Mouse (Mus musculus) right cerebral cortex, postnatal 14 days (tissue): ENCODE data around the gene Copz1.

Experiments used
- DNase-seq: peaks from one replicate; pipeline ENCODE4 v3.0.0; 2022

Gene Copz1

DNA sequence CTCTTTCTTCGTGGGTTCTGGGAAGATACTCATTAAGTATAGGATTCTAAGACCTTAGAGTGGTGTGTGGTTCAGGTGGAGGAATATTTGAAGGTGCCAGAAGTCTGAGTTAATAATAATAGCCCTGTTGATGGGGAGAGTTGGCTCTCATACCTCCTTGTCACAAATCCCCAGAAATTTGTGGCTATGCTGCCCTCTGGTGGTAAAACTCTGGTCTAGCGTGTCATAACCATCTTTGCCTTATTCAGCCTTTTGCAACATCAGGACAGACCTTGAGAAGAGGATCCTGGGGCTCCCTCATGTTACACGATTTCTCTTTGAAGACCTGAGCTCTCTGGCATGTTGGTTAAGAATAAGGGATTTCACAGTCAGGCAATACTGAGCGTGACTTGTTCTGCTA is 69.9 kb downstream of the Copz1 start:
- peak; percentile 60 for DNase-seq

DNA sequence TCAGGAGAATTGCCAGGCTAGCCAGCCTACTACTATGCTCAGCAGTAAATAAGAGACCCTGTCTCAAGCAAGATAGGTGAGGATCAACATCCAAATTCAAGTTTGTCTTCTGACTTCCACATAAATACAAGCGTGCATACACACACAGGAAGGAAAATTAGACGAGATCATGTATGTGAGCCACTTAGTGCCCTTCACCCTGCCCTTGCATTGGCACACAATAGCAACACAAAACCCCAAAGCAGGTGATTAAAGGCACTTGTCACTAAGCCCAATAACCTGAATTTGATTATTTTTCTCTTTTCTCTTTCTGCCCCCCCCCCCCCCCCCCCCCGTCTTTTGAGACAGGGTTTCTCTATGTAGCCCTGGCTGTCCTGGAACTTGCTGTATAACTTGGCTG is 70.5 kb downstream of the Copz1 start:
- no peak for DNase-seq

DNA sequence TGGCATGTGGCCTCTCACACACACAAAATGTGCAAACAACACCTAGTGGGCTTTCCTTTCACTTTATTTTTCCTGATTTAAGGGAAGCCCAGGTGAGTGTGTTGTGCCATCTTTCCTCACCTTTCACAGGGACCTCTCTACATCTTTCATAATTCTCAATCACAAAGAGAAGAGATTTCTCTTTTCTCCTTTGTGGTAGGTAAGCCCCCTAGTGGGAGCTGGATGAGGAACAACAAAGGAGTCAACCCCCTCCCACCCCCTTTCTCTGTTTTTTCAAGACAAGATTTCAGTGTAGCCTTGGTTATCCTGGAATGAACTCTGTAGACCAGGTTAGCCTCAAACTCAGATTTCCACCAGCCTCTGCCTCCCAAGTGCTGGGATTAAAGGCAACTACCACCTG is 71.0 kb downstream of the Copz1 start:
- no peak for DNase-seq

- DNase-seq: no peak
Measured at GRCm38 (mm10) chr15:103345789-103346188, 73.3 kb downstream of the Copz1 start.

GRCm38 (mm10) chr15:103347275-103347684 is 74.8 kb downstream of the Copz1 start:
- peak; percentile 77 for DNase-seq
